ENCODE assay signal across 13 mouse cellular contexts in genomic region chr10:127530945-127531344, GRCm38 (mm10). TPM values are rescaled to one million over a fixed set of nuclear protein-coding genes. Genes with fewer than 3 reads are reported as not detected.
DNase-seq lines count a peak whose midpoint lies in the region; ATAC-seq and TF ChIP-seq lines count a peak whose summit lies in the region.
"Had no signal": no experiment of that assay in that cellular context is flagged by ENCODE, and none has a peak within 500 bp of the region (broad histone marks: within the 10 kb centered on the region; RNA-seq: fewer than 3 reads in every experiment).

No protein-coding gene starts in this region.

- H3K4me2 ChIP-seq in heart, embryonic 12.5 days = peak overlapping the region; percentile 17; the same call in 1 of the 2 replicates
- peak overlapping the region; percentile 48 for H3K4me2 ChIP-seq in embryonic facial prominence, embryonic 13.5 days
- H3K4me2 ChIP-seq in hindbrain, embryonic 15.5 days = peak overlapping the region; percentile 95
- H3K4me2 ChIP-seq in midbrain, embryonic 15.5 days = peak overlapping the region; percentile 84
- H3K4me2 ChIP-seq: liver, embryonic 13.5 days had no signal

- H3K9me3 ChIP-seq in heart, embryonic 12.5 days (replicated peaks) = no peaks in the 10 kb centered on the region
- no peaks in the 10 kb centered on the region for H3K9me3 ChIP-seq in embryonic facial prominence, embryonic 13.5 days
- no peaks in the 10 kb centered on the region for H3K9me3 ChIP-seq in hindbrain, embryonic 15.5 days
- H3K9me3 ChIP-seq in midbrain, embryonic 15.5 days = no peaks in the 10 kb centered on the region
- H3K9me3 ChIP-seq: liver, embryonic 13.5 days had no signal

- ATAC-seq in heart, embryonic 12.5 days (ENCODE audit: insufficient number of reproducible peaks, low FRiP score) = no peak
- ATAC-seq in embryonic facial prominence, embryonic 13.5 days (ENCODE audit: insufficient number of reproducible peaks, insufficient read depth, low FRiP score, low TSS enrichment, low read depth) = no peak
- no peak for ATAC-seq in hindbrain, embryonic 15.5 days (ENCODE audit: low FRiP score, low read depth)
- no peak for ATAC-seq in midbrain, embryonic 15.5 days (replicated peaks)
- ATAC-seq: Patski had no signal

- H3K27ac ChIP-seq in heart, embryonic 12.5 days (ENCODE audit: poor library complexity, severe bottlenecking) = no peak overlapping the region
- no peak overlapping the region for H3K27ac ChIP-seq in embryonic facial prominence, embryonic 13.5 days
- H3K27ac ChIP-seq in hindbrain, embryonic 15.5 days (replicated peaks) = peak overlapping the region; percentile 82
- peak overlapping the region; percentile 75 for H3K27ac ChIP-seq in midbrain, embryonic 15.5 days
- H3K27ac ChIP-seq in gastrocnemius, adult 2 months = no peak overlapping the region
- H3K27ac ChIP-seq: liver, embryonic 13.5 days had no signal

- H3K4me3 ChIP-seq in heart, embryonic 12.5 days = no peak overlapping the region
- H3K4me3 ChIP-seq in embryonic facial prominence, embryonic 13.5 days = peak overlapping the region; percentile 24
- H3K4me3 ChIP-seq in hindbrain, embryonic 15.5 days = peak overlapping the region; percentile 68
- H3K4me3 ChIP-seq in midbrain, embryonic 15.5 days = peak overlapping the region; percentile 31
- H3K4me3 ChIP-seq in gastrocnemius, adult 2 months = no peak overlapping the region
- H3K4me3 ChIP-seq: liver, embryonic 13.5 days had no signal

- intact Hi-C loops in gastrocnemius, adult 2 months (cut with DNase I) = no loop called here

- TF ChIP-seq CTCF in gastrocnemius, adult 2 months (IDR thresholded peaks at IDR 0.05) = no peak

- peaks cover 100% of the 10 kb centered on the region for H3K27me3 ChIP-seq in heart, embryonic 12.5 days (replicated peaks)
- H3K27me3 ChIP-seq in embryonic facial prominence, embryonic 13.5 days = peaks cover 100% of the 10 kb centered on the region
- H3K27me3 ChIP-seq in hindbrain, embryonic 15.5 days = peaks cover 9% of the 10 kb centered on the region; the same call in 1 of the 2 replicates
- peaks cover 52% of the 10 kb centered on the region for H3K27me3 ChIP-seq in midbrain, embryonic 15.5 days (replicated peaks)

- no peak overlapping the region for H3K9ac ChIP-seq in heart, embryonic 12.5 days
- H3K9ac ChIP-seq in embryonic facial prominence, embryonic 13.5 days = 0 out of 2 replicates have a peak overlapping the region, but pooled peaks have one; percentile 32
- peak overlapping the region; percentile 48 for H3K9ac ChIP-seq in hindbrain, embryonic 15.5 days
- peak overlapping the region; percentile 33; the same call in 1 of the 2 replicates for H3K9ac ChIP-seq in midbrain, embryonic 15.5 days
- H3K9ac ChIP-seq: liver, embryonic 13.5 days had no signal

- DNase-seq in heart, postnatal 4 days = no peak
- no peak for DNase-seq in adrenal gland, postnatal 25 days
- DNase-seq in gastrocnemius, adult 2 months = no peak
- DNase-seq in spleen, postnatal 4 days (ENCODE audit: low spot score in 2 of 2) = no peak
- DNase-seq: kidney, postnatal 14 days; liver, embryonic 13.5 days; right cerebral cortex, adult 18-20 months had no signal

- H3K36me3 ChIP-seq in heart, embryonic 12.5 days = no peaks in the 10 kb centered on the region
- H3K36me3 ChIP-seq in embryonic facial prominence, embryonic 13.5 days = no peaks in the 10 kb centered on the region
- no peaks in the 10 kb centered on the region for H3K36me3 ChIP-seq in hindbrain, embryonic 15.5 days
- H3K36me3 ChIP-seq in midbrain, embryonic 15.5 days (replicated peaks) = no peaks in the 10 kb centered on the region
- H3K36me3 ChIP-seq: liver, embryonic 13.5 days had no signal

- WGBS in heart, embryonic 12.5 days = 3% methylated on average over 18 of the region's 25 CpGs
- under 1% methylated on average over 18 of the region's 25 CpGs for WGBS in embryonic facial prominence, embryonic 13.5 days
- 3% methylated on average over 25 of the region's 25 CpGs for WGBS in hindbrain, embryonic 15.5 days
- WGBS in midbrain, embryonic 15.5 days = 4% methylated on average over 20 of the region's 25 CpGs

- H3K4me1 ChIP-seq in heart, embryonic 12.5 days (replicated peaks) = peaks cover 24% of the 10 kb centered on the region
- peaks cover 53% of the 10 kb centered on the region for H3K4me1 ChIP-seq in embryonic facial prominence, embryonic 13.5 days
- peaks cover 89% of the 10 kb centered on the region for H3K4me1 ChIP-seq in hindbrain, embryonic 15.5 days (replicated peaks)
- peaks cover 94% of the 10 kb centered on the region for H3K4me1 ChIP-seq in midbrain, embryonic 15.5 days

RNA-seq across cellular contexts. Expression of gene Nxph4, which starts 3.4 kb away (rescaled TPM):
- 0.33 and 0.65 TPM in 2 replicates for polyA plus RNA-seq in heart, embryonic 12.5 days (2016; fragmentation: Nextera tagmentation; extraction: Ambion mirVana)
- under 1 TPM; 0.83 to 0.97 TPM for total RNA-seq in heart, postnatal 4 days (2021)
- polyA plus RNA-seq in embryonic facial prominence, embryonic 13.5 days (2015; fragmentation: Nextera tagmentation; extraction: Ambion mirVana) = 3.0 and 3.9 TPM in 2 replicates
- polyA plus RNA-seq in hindbrain, embryonic 15.5 days (2015; fragmentation: Nextera tagmentation; extraction: Ambion mirVana) = 161 and 194 TPM in 2 replicates
- polyA plus RNA-seq in midbrain, embryonic 15.5 days (2015; fragmentation: Nextera tagmentation; extraction: Ambion mirVana) = 93.7 and 114 TPM in 2 replicates
- 8.3 and 10.0 TPM in 2 replicates for total RNA-seq in adrenal gland, postnatal 25 days (2021)
- total RNA-seq in gastrocnemius, adult 2 months (2021) = under 1 TPM; 0.17 to 0.23 TPM
- total RNA-seq: megakaryocyte, adult 5-6 weeks had no signal

RNA-seq across cellular contexts. Expression of gene Shmt2, which starts 8.7 kb away (rescaled TPM):
- 80.4 and 83.8 TPM in 2 replicates for polyA plus RNA-seq in heart, embryonic 12.5 days (2016; fragmentation: Nextera tagmentation; extraction: Ambion mirVana)
- 10 to 100 TPM; 43.7 to 45.1 TPM for total RNA-seq in heart, postnatal 4 days (2021)
- 81.7 and 92.3 TPM in 2 replicates for polyA plus RNA-seq in embryonic facial prominence, embryonic 13.5 days (2015; fragmentation: Nextera tagmentation; extraction: Ambion mirVana)
- polyA plus RNA-seq in hindbrain, embryonic 15.5 days (2015; fragmentation: Nextera tagmentation; extraction: Ambion mirVana) = 56.2 and 64.8 TPM in 2 replicates
- polyA plus RNA-seq in midbrain, embryonic 15.5 days (2015; fragmentation: Nextera tagmentation; extraction: Ambion mirVana) = 49.4 and 50.7 TPM in 2 replicates
- total RNA-seq in adrenal gland, postnatal 25 days (2021) = 56.3 and 61.1 TPM in 2 replicates
- 10 to 100 TPM; 22.7 to 28.9 TPM for total RNA-seq in gastrocnemius, adult 2 months (2021)

RNA-seq across cellular contexts. Expression of gene Ndufa4l2, which starts 16.2 kb away (rescaled TPM):
- 19.5 and 24.4 TPM in 2 replicates for polyA plus RNA-seq in heart, embryonic 12.5 days (2016; fragmentation: Nextera tagmentation; extraction: Ambion mirVana)
- 10 to 100 TPM; 34.2 to 34.9 TPM for total RNA-seq in heart, postnatal 4 days (2021)
- 20.0 and 32.7 TPM in 2 replicates for polyA plus RNA-seq in embryonic facial prominence, embryonic 13.5 days (2015; fragmentation: Nextera tagmentation; extraction: Ambion mirVana)
- 20.7 and 24.4 TPM in 2 replicates for polyA plus RNA-seq in hindbrain, embryonic 15.5 days (2015; fragmentation: Nextera tagmentation; extraction: Ambion mirVana)
- polyA plus RNA-seq in midbrain, embryonic 15.5 days (2015; fragmentation: Nextera tagmentation; extraction: Ambion mirVana) = 22.1 and 23.1 TPM in 2 replicates
- 43.2 and 50.0 TPM in 2 replicates for total RNA-seq in adrenal gland, postnatal 25 days (2021)
- total RNA-seq in gastrocnemius, adult 2 months (2021) = 10 to 100 TPM in 1 of 2 experiments, 1 to 10 TPM in 1; 8.1 to 16.5 TPM
- total RNA-seq: megakaryocyte, adult 5-6 weeks had no signal

RNA-seq across cellular contexts. Expression of gene Stac3, which starts 29.5 kb away (rescaled TPM):
- 0.50 and 1.1 TPM in 2 replicates for polyA plus RNA-seq in heart, embryonic 12.5 days (2016; fragmentation: Nextera tagmentation; extraction: Ambion mirVana)
- 1 to 10 TPM; 1.8 to 1.9 TPM for total RNA-seq in heart, postnatal 4 days (2021)
- 2.0 and 3.2 TPM in 2 replicates for polyA plus RNA-seq in embryonic facial prominence, embryonic 13.5 days (2015; fragmentation: Nextera tagmentation; extraction: Ambion mirVana)
- 2.5 and 2.9 TPM in 2 replicates for polyA plus RNA-seq in hindbrain, embryonic 15.5 days (2015; fragmentation: Nextera tagmentation; extraction: Ambion mirVana)
- polyA plus RNA-seq in midbrain, embryonic 15.5 days (2015; fragmentation: Nextera tagmentation; extraction: Ambion mirVana) = 1.4 and 2.4 TPM in 2 replicates
- total RNA-seq in adrenal gland, postnatal 25 days (2021) = 2.8 and 4.9 TPM in 2 replicates
- total RNA-seq in gastrocnemius, adult 2 months (2021) = 100 to 1,000 TPM; 393 to 462 TPM

Comparison
In these comparisons a context has a peak if more than half of its experiments do, and no peak if none do; other contexts are left out.
1. H3K27ac ChIP-seq: peak in hindbrain, embryonic 15.5 days (single experiment) and midbrain, embryonic 15.5 days (single experiment); none in heart, embryonic 12.5 days (single experiment), embryonic facial prominence, embryonic 13.5 days (single experiment) and gastrocnemius, adult 2 months (single experiment).
2. H3K4me2 ChIP-seq: peak in every context shown above with its lines; median percentile 95 in hindbrain, embryonic 15.5 days; 84 in midbrain, embryonic 15.5 days; 48 in embryonic facial prominence, embryonic 13.5 days; 17 in heart, embryonic 12.5 days.
3. H3K4me3 ChIP-seq: peak in embryonic facial prominence, embryonic 13.5 days (single experiment), hindbrain, embryonic 15.5 days (single experiment) and midbrain, embryonic 15.5 days (single experiment); none in heart, embryonic 12.5 days (single experiment) and gastrocnemius, adult 2 months (single experiment).
4. RNA of gene Nxph4, which starts 3.4 kb away (polyA plus RNA-seq): 161 to 194 TPM in hindbrain, embryonic 15.5 days and 93.7 to 114 TPM in midbrain, embryonic 15.5 days; 3.0 to 3.9 TPM in embryonic facial prominence, embryonic 13.5 days and 0.33 to 0.65 TPM in heart, embryonic 12.5 days; every median in the first group is over 10 times any median in the second.